Mouse (Mus musculus): ENCODE measurements at regions not wholly inside any gene's neighbourhood (a gene's known extent, or its start where the extent isn't known, plus 50 kb on each side); places are given as distances from the start of the nearest gene placed in this dataset.

- DNase-seq, result no peak
These were observed 197.2 kb upstream of the Cep162 start for GRCm38 (mm10) chr9:87452571-87452970.

- DNase-seq, result no peak
These were observed 188.3 kb upstream of the Cep162 start for GRCm38 (mm10) chr9:87443467-87444235.

GRCm38 (mm10) chr9:87432072-87432471, 176.7 kb upstream of the Cep162 start:
- no peak for DNase-seq

GRCm38 (mm10) chr9:87431523-87431922, 176.2 kb upstream of the Cep162 start:
- DNase-seq, result no peak

DNA sequence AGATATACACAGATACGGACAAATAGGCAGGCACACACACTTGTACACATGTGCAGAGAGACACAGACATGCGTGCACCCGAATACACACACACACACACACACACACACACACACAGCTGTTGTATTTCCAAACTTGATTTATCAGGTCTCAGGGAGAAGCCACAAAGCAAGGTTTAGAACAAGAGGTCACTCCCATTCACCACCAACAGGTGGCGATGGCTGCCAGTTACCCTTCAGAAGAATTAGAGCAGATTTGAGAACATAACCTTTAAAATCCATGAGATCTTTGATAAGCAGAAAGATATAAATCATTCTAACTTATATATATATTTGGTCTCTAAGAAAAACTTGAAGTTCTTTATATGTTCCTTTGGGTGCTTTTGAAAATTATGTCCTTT, 169.9 kb upstream of the Cep162 start:
- no peak for DNase-seq

DNA sequence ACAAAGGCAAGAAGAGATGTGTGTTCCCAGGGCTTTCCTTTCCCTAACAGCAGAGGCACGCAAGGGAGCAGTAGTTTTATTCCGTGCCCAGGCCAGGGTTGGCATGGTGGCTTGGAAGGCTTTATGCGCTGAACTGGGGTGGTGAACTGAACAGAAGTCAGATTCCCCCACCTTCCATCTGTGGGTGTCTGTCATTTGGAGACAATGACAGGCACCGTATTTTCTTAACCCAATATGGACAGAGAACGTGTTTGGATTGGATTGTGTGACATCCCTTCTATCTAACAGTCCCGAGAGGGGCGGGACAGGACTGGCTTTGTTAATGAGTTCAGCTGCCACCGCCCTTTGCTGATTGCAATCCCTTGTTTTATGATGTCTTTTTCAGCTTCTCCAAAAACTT, 165.8 kb upstream of the Cep162 start:
- DNase-seq, result no peak

DNA sequence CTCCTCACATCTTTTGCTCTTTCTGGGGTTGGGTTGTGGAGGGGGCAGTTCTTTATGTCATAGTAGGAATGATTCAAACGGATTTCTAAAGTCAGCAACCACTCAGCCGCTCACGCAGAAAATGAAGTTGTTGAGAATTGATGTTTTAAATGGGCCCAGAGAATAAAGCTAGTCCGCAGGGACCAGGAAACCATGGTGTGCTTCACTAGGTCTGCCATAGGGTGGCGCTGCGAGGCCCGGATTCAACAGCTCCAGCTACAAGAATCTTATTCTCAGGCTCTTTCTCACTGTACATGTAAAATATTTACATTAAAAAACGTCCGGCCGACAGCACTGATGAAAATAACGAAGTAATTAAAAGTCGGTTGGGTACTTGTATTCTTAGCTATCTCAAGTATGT, 164.0 kb upstream of the Cep162 start:
- DNase-seq, result peak; percentile 34

DNA sequence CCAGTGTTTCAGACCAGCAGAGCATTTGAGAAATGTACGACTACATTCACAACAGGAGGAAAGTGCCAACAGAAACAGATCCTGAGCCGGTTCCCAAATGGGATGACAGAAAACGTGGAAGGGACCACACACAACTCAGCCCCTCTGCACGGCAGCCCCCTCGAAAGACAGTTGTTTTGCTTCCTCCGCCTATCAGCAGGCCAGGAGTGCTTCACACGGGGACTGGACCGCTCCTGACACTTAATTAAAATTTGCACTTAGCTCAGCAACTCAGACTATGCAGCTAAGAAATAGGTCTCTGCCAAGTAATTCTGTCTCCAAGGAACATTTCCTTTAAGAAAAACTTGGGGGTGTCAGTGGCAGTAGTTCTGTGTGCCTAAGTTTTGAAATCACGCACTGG, 157.6 kb upstream of the Cep162 start:
- no peak for DNase-seq

GRCm38 (mm10) chr9:87411044-87411443, 155.7 kb upstream of the Cep162 start:
- no peak for DNase-seq

- no peak for DNase-seq
These were observed 154.4 kb upstream of the Cep162 start for GRCm38 (mm10) chr9:87409736-87410135.

- DNase-seq, result no peak
These were observed 153.5 kb upstream of the Cep162 start for GRCm38 (mm10) chr9:87408805-87409204.

DNA sequence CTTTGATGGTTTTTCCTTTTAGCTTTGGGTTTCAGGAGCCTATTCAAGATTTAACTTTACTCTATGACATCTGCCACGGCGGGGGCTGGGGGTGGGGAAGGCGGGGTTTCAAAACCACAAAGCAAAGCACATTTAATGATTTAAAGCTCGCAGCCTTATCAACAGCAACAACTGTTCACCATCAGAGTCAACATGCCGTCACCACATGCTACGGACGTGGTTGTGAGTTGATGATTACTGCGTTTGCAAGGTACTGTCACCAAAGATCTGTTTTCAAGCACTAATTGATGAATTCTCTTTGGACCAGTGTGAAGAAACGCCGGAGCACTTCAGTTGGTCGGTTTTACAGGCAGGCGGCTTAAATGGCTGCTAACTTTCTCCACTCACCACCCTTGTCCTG, 151.1 kb upstream of the Cep162 start:
- no peak for DNase-seq

DNA sequence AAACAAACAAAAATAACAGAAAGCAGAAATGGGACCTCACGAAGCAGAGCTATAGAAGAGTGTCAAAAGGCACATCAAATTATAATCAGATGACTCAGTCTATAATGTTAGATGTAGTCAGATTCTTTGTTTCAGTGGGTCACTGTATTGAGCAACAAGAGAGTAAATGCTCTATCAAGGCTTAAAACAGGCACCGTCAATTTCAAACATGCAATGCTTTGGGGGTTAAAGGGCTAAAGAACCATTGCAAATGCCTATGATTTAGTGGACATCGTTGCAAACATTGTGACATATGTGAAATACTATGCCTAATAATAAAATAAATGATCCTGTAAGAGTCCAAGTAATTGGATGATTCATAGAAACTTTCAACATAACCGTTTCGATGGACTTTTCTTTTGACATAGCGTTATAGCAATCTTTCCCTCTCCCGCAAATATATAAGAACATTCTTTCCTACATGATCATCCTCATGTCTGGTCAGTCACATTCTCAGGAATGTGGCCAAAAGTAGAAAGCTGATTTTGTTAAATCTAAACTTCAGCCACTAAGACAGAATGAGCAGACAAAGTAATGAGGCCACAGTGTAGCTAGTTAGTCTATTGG, 149.9 kb upstream of the Cep162 start:
- no peak for DNase-seq

GRCm38 (mm10) chr9:87402010-87402409, 146.7 kb upstream of the Cep162 start:
- DNase-seq, result no peak

DNA sequence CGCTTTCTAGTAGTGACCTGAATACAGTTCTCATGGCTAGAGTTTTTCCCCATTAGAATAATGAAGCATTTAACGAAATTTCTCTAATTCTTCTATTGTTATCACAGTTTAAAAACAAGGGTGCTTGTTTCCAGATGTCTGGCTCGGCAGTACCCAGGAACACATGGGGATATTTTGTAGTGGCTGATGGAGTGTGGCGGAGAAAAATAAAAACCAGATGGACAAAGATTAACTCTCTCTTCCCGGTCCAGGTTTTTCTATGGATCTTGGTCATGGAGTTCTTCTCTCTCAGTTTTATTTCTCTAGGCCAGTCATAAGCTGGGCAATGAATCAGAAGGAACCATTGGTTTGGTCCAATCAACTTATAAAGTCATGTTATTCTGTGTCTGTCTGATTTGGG, 132.2 kb upstream of the Cep162 start:
- no peak for DNase-seq

DNA sequence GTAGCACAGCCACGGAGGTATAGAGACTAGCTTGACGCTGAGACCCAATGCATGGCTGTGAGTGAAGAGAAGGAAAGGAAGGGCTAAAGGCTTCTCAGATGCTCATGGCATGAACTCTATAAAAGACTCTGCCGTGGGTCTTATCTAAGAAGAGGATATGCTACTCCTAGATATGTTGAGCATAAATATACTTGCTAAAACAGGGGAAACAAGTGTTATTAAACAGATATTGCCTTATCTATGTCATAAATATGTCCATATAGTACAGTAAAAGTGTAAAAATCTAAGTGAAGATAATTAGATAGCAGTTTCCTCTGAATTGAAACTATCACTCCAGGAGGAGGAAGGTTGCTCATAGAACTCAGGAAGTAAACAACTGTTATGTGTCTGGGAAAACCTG, 128.2 kb upstream of the Cep162 start:
- no peak for DNase-seq

GRCm38 (mm10) chr9:87377921-87378320, 122.6 kb upstream of the Cep162 start:
- DNase-seq, result no peak

- DNase-seq, result no peak
These were observed 121.5 kb upstream of the Cep162 start for GRCm38 (mm10) chr9:87376731-87377310.

DNA sequence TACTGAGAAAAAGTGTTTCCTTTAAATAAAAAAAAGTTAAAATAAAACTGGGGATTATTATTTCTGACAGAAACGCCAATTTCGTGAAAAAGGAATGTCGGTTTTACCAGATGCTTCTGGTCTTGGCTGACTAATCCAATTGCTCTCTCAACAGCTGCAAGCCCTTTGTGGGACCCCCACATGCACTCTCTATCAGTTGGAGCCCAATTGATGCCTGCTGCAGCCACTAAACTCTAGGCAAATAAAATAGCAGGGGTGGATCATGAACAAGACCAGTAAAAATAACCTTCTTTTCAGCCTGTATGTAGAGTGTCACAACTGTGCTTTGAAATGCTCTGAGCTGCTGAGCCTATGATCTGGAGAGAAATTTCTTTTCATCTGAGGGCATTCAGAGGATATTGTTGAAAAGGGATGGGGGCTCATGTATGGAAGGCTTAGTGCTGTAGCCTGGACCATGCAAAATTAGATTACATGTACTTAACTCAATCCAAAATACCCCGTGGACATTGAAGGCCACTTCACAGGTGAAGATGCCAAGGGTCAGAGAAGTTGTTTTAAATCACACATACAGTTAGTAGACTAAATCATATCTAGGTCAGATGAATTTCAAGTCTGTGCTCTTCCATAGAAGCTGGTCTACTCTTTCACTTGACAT, 117.0 kb upstream of the Cep162 start:
- no peak for DNase-seq

DNA sequence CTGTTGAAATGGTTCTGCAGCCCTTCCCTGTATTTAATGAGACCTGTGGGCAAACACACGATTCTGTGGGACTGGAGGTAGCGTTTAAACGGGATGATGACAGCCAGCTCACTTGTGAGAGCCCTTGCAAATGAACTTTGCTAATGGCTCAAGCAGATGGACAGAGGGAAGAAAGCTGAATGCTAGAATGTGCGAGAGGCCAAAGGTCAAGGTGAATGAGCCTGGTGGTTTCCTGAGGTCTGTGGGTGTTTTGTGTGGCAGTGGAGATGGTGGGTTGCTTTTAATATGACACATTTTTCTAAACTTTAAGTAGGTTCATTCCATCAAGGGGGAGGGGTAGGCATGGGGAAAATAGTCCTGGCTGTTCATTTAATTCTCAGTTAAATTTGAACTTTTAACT, 113.7 kb upstream of the Cep162 start:
- no peak for DNase-seq

GRCm38 (mm10) chr9:87347008-87347407, 91.7 kb upstream of the Cep162 start:
- DNase-seq, result no peak

DNA sequence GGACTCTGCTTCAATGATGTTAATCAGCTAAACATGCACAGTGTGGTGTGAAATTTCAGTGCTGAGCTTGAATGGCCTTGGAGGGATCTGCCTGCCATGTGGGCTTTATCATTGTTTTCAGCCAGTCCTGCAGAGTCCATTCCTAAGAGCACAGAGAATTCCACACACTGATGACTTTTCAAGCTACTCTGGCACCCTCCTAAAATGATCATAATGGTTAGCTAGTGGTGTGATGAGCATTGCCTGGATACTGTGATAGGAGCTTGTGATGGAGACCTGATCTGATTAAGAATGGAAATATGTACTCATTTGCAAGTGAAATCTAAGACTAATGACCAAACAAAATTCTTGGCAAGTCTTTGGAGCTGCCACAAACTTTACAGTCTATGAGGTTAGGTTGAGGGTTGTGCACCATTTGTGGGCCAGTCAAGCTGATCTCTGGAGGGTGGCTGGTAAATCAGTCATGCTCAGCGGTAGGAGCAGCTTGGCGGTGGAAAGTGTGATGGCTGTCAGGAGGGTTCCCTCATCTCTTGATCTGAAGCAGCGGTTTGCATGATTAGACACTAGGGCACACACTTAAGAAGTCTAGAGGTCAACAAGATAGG, 91.0 kb upstream of the Cep162 start:
- no peak for DNase-seq

- DNase-seq, result no peak
These were observed 86.1 kb upstream of the Cep162 start for GRCm38 (mm10) chr9:87341438-87341837.
